Mouse (Mus musculus) forebrain, embryonic 15.5 days (tissue): ENCODE measurements at regions not wholly inside any gene's neighbourhood (a gene's known extent, or its start where the extent isn't known, plus 50 kb on each side); places are given as distances from the start of the nearest gene placed in this dataset.

Experiments
- ATAC-seq: fragments of 200-750 bp; cut with Nextera tagmentation; replicated peaks from 2 replicates; pipeline ENCODE4 v1.8.0; 2017; ENCODE audit warnings: mild to moderate bottlenecking, moderate TSS enrichment, moderate library complexity
- H3K27ac ChIP-seq: fragments of 300-500 bp; sonication (generic); replicated peaks from 2 replicates; pipeline ENCODE4 v1.5.1; 2015; ENCODE audit warnings: mild to moderate bottlenecking, inconsistent platforms
- H3K27me3 ChIP-seq: fragments of 300-500 bp; sonication (generic); 2 replicates; pipeline ENCODE4 v1.6.1; 2015; ENCODE audit warnings: inconsistent platforms
- H3K36me3 ChIP-seq: fragments of 300-500 bp; sonication (generic); 2 replicates; pipeline ENCODE4 v1.6.1; 2015; ENCODE audit warnings: mild to moderate bottlenecking, inconsistent platforms
- H3K4me1 ChIP-seq: fragments of 300-500 bp; sonication (generic); 2 replicates; pipeline ENCODE4 v1.6.1; 2015; ENCODE audit warnings: inconsistent platforms
- H3K4me2 ChIP-seq: fragments of 300-500 bp; sonication (generic); replicated peaks from 2 replicates; pipeline ENCODE4 v1.6.1; 2015; ENCODE audit warnings: mild to moderate bottlenecking, inconsistent platforms
- H3K4me3 ChIP-seq: fragments of 300-500 bp; sonication (generic); 2 replicates; pipeline ENCODE4 v1.5.1; 2015; ENCODE audit warnings: mild to moderate bottlenecking, inconsistent platforms
- H3K9ac ChIP-seq: fragments of 300-500 bp; sonication (generic); replicated peaks from 2 replicates; pipeline ENCODE4 v1.6.1; 2015; ENCODE audit warnings: mild to moderate bottlenecking, inconsistent platforms
- H3K9me3 ChIP-seq: fragments of 300-500 bp; sonication (generic); 2 replicates; pipeline ENCODE4 v1.6.1; 2016; ENCODE audit warnings: inconsistent platforms
- WGBS: fragments of 180-500 bp; shearing (Covaris S2); methylation state at CpG from one replicate; pipeline ENCODE4 v1.1.7; 2015; ENCODE audit warnings: mixed read lengths; 5-methylcytosine and 5-hydroxymethylcytosine counted together

- 69% methylated on average over 3 of the region's 3 CpGs for WGBS
- Histone ChIP-seq H3K27ac (no peak overlapping the region), H3K36me3 (no peaks in the 10 kb centered on the region), H3K9ac (no peak overlapping the region), H3K4me1 (peaks cover 11% of the 10 kb centered on the region), H3K9me3 (no peaks in the 10 kb centered on the region), H3K27me3 (no peaks in the 10 kb centered on the region), H3K4me3 (no peak overlapping the region), H3K4me2 (no peak overlapping the region)
- no peak for ATAC-seq
These were observed 203.3 kb downstream of the Irs2 start for GRCm38 (mm10) chr8:10804974-10805373.

DNA sequence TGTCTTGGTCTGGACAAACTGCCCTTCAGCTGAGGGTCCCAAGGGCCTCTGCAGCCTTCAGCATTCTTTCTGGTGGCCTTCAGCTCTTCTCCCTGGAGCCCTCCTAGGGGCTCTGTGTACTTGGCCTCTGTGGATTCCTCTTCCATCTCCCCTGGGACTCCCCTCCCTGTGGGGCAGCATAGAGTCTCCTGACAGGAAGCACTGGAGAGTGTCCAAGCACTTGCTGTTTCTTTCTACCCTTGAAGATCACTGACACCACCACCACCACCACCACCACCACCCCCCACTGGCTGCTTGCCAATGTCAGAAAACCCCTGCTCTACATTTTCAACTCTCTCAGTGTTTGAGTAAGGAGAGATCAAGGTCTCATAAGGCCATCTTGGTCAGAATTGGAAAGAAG is 206.3 kb downstream of the Irs2 start:
- ATAC-seq: no peak
- no peaks in the 10 kb centered on the region for H3K36me3 ChIP-seq

GRCm38 (mm10) chr8:10801580-10801979 is 206.7 kb downstream of the Irs2 start:
- Histone ChIP-seq H3K36me3 (no peaks in the 10 kb centered on the region), H3K27ac (no peak overlapping the region), H3K9me3 (no peaks in the 10 kb centered on the region), H3K4me1 (peaks cover 11% of the 10 kb centered on the region), H3K9ac (no peak overlapping the region), H3K27me3 (no peaks in the 10 kb centered on the region), H3K4me2 (no peak overlapping the region), H3K4me3 (no peak overlapping the region)
- ATAC-seq: no peak
- WGBS: 88% methylated on average over 5 of the region's 5 CpGs

More for the DNA sequence above, 206.3 kb downstream of the Irs2 start:
- Histone ChIP-seq H3K4me2 (no peak overlapping the region), H3K9me3 (no peaks in the 10 kb centered on the region), H3K27ac (no peak overlapping the region), H3K27me3 (no peaks in the 10 kb centered on the region), H3K4me3 (no peak overlapping the region), H3K4me1 (peaks cover 11% of the 10 kb centered on the region), H3K9ac (no peak overlapping the region)

DNA sequence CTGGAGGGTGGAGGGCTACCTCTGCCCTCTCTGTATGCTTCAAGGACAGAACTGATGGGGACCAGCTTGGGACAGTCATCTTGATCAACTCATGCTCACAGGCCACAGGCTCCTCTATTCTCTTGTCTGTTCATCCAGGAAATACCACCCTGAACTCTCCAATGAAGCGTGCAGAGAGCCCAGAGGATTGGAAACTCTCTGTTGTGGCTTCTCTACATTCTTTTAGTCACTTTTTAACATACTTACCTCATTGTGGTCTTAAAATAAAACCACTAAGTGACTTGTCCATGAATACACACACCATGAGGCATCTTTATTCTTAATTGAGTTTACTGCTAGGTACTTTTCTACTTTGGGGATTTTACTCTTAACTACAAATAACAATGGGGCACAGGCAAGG is 209.8 kb downstream of the Irs2 start:
- no peak for ATAC-seq
- Histone ChIP-seq H3K4me1 (peaks cover 15% of the 10 kb centered on the region), H3K4me3 (no peak overlapping the region), H3K36me3 (no peaks in the 10 kb centered on the region), H3K4me2 (no peak overlapping the region), H3K9ac (no peak overlapping the region), H3K27me3 (no peaks in the 10 kb centered on the region), H3K27ac (no peak overlapping the region), H3K9me3 (no peaks in the 10 kb centered on the region)
- 83% methylated on average over 1 of the region's 1 CpGs for WGBS

- H3K27ac ChIP-seq: peak overlapping the region; percentile 64
- 0 out of 2 replicates have a peak overlapping the region, but pooled peaks have one; percentile 6 for H3K4me2 ChIP-seq
- peaks cover 15% of the 10 kb centered on the region for H3K4me1 ChIP-seq
- H3K36me3 ChIP-seq: no peaks in the 10 kb centered on the region
- no peak overlapping the region for H3K9ac ChIP-seq
- no peak overlapping the region for H3K4me3 ChIP-seq
- no peaks in the 10 kb centered on the region for H3K27me3 ChIP-seq
- WGBS: 4% methylated on average over 10 of the region's 10 CpGs
- peak; percentile 66 for ATAC-seq
- no peaks in the 10 kb centered on the region for H3K9me3 ChIP-seq
These were observed 213.7 kb downstream of the Irs2 start for GRCm38 (mm10) chr8:10794367-10795189.

GRCm38 (mm10) chr8:10793670-10794366 is 214.4 kb downstream of the Irs2 start:
- Histone ChIP-seq H3K27ac (peak overlapping the region; percentile 64), H3K4me3 (no peak overlapping the region)
- ATAC-seq: no peak

GRCm38 (mm10) chr8:10788496-10789200 is 219.6 kb downstream of the Irs2 start:
- Histone ChIP-seq H3K4me3 (no peak overlapping the region), H3K27me3 (no peaks in the 10 kb centered on the region), H3K4me2 (no peak overlapping the region), H3K4me1 (no peaks in the 10 kb centered on the region), H3K9me3 (no peaks in the 10 kb centered on the region), H3K9ac (no peak overlapping the region), H3K27ac (no peak overlapping the region), H3K36me3 (no peaks in the 10 kb centered on the region)
- no peak for ATAC-seq
- 78% methylated on average over 8 of the region's 8 CpGs for WGBS

More at GRCm38 (mm10) chr8:10793670-10794366, 214.4 kb downstream of the Irs2 start:
- H3K9ac ChIP-seq: no peak overlapping the region
- H3K4me1 ChIP-seq: peaks cover 15% of the 10 kb centered on the region
- no peaks in the 10 kb centered on the region for H3K27me3 ChIP-seq
- no peaks in the 10 kb centered on the region for H3K9me3 ChIP-seq
- 84% methylated on average over 9 of the region's 9 CpGs for WGBS
- H3K36me3 ChIP-seq: no peaks in the 10 kb centered on the region
- H3K4me2 ChIP-seq: no peak overlapping the region

- WGBS: 81% methylated on average over 4 of the region's 4 CpGs
- H3K36me3 ChIP-seq: no peaks in the 10 kb centered on the region
- H3K9me3 ChIP-seq: no peaks in the 10 kb centered on the region
- no peak overlapping the region; the same call in 1 of the 2 replicates for H3K27ac ChIP-seq
- H3K4me1 ChIP-seq: no peaks in the 10 kb centered on the region
- no peak overlapping the region for H3K4me3 ChIP-seq
- no peak for ATAC-seq
- H3K27me3 ChIP-seq: no peaks in the 10 kb centered on the region
- H3K4me2 ChIP-seq: no peak overlapping the region
- no peak overlapping the region for H3K9ac ChIP-seq
These were observed 222.5 kb downstream of the Irs2 start for GRCm38 (mm10) chr8:10785801-10786200.

GRCm38 (mm10) chr8:10785311-10785710 is 222.9 kb downstream of the Irs2 start:
- H3K27ac ChIP-seq: no peak overlapping the region; the same call in 1 of the 2 replicates
- H3K36me3 ChIP-seq: no peaks in the 10 kb centered on the region
- no peaks in the 10 kb centered on the region for H3K27me3 ChIP-seq
- no peaks in the 10 kb centered on the region for H3K9me3 ChIP-seq
- H3K4me3 ChIP-seq: no peak overlapping the region
- H3K9ac ChIP-seq: no peak overlapping the region
- no peaks in the 10 kb centered on the region for H3K4me1 ChIP-seq
- no peak for ATAC-seq
- H3K4me2 ChIP-seq: no peak overlapping the region
- 94% methylated on average over 4 of the region's 4 CpGs for WGBS

GRCm38 (mm10) chr8:10784481-10784880 is 223.8 kb downstream of the Irs2 start:
- no peak for ATAC-seq
- Histone ChIP-seq H3K4me1 (no peaks in the 10 kb centered on the region), H3K27ac (no peak overlapping the region), H3K9ac (no peak overlapping the region), H3K9me3 (no peaks in the 10 kb centered on the region), H3K36me3 (no peaks in the 10 kb centered on the region), H3K4me2 (no peak overlapping the region), H3K4me3 (no peak overlapping the region), H3K27me3 (no peaks in the 10 kb centered on the region)
- 40% methylated on average over 1 of the region's 1 CpGs for WGBS

DNA sequence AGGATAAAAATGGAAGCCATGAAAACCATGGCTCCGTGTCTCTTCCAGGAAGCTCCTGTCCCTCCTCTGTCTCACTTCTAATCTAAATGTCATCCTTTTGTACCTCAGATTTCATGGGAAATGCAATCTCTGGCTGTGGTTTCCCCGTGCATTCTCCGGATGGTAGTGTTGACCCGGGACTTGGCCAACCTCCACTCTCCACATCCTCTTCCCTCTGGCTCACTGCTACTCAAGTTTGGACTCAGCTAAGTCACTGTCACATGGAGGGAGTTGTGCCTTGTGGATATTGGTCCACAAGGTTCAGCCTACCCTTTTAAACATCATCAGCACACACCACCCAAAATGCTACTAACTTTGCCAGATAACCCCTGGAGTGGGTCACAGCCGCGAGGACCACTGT is 226.4 kb downstream of the Irs2 start:
- no peak overlapping the region for H3K9ac ChIP-seq
- WGBS: 95% methylated on average over 6 of the region's 6 CpGs
- H3K36me3 ChIP-seq: no peaks in the 10 kb centered on the region
- no peak for ATAC-seq
- no peak overlapping the region for H3K4me2 ChIP-seq
- no peaks in the 10 kb centered on the region for H3K9me3 ChIP-seq
- H3K27ac ChIP-seq: no peak overlapping the region
- no peaks in the 10 kb centered on the region for H3K4me1 ChIP-seq
- H3K4me3 ChIP-seq: no peak overlapping the region
- no peaks in the 10 kb centered on the region for H3K27me3 ChIP-seq

GRCm38 (mm10) chr8:10779636-10780035 is 228.6 kb downstream of the Irs2 start:
- Histone ChIP-seq H3K27ac (no peak overlapping the region), H3K36me3 (no peaks in the 10 kb centered on the region), H3K9me3 (no peaks in the 10 kb centered on the region), H3K9ac (no peak overlapping the region), H3K27me3 (no peaks in the 10 kb centered on the region), H3K4me1 (no peaks in the 10 kb centered on the region), H3K4me3 (no peak overlapping the region), H3K4me2 (no peak overlapping the region)
- 93% methylated on average over 7 of the region's 7 CpGs for WGBS
- ATAC-seq: no peak
